Mouse (Mus musculus) c-Kit-positive CD71-positive TER-119-negative erythroid progenitor cells, embryonic 14.5 days (primary cell): ENCODE data around the gene Fibcd1.

Experiments
- DNase-seq: peaks from one replicate; pipeline ENCODE4 v3.0.0-alpha.2; 2013; ENCODE audit warnings: low read depth

Gene Fibcd1

GRCm38 (mm10) chr2:31845896-31846691 lies at the start of gene Fibcd1:
Fibcd1 (minus strand) TSS chr2:31846005.
- DNase-seq = no peak

GRCm38 (mm10) chr2:31894221-31894870 lies 48.5 kb upstream of the Fibcd1 start:
- no peak for DNase-seq

GRCm38 (mm10) chr2:31893110-31893669 lies 47.4 kb upstream of the Fibcd1 start:
- no peak for DNase-seq

- DNase-seq = no peak
Observed at GRCm38 (mm10) chr2:31891219-31891618, 45.4 kb upstream of the Fibcd1 start.

- no peak for DNase-seq
Observed at GRCm38 (mm10) chr2:31888871-31889270, 43.1 kb upstream of the Fibcd1 start.

- DNase-seq = no peak
Observed at GRCm38 (mm10) chr2:31887030-31887429, 41.2 kb upstream of the Fibcd1 start, which contains the start of gene Lamc3. Lamc3 (plus strand) TSS chr2:31887291.

- no peak for DNase-seq
Observed at GRCm38 (mm10) chr2:31884806-31885205, 39.0 kb upstream of the Fibcd1 start.

- no peak for DNase-seq
Observed at GRCm38 (mm10) chr2:31883061-31883460, 37.3 kb upstream of the Fibcd1 start.

- DNase-seq = no peak
Observed at GRCm38 (mm10) chr2:31880868-31881267, 35.1 kb upstream of the Fibcd1 start.

GRCm38 (mm10) chr2:31878610-31879009 lies 32.8 kb upstream of the Fibcd1 start:
- no peak for DNase-seq

GRCm38 (mm10) chr2:31876446-31876845 lies 30.6 kb upstream of the Fibcd1 start:
- no peak for DNase-seq

GRCm38 (mm10) chr2:31874290-31874855 lies 28.6 kb upstream of the Fibcd1 start:
- DNase-seq = no peak

GRCm38 (mm10) chr2:31870683-31871082 lies 24.9 kb upstream of the Fibcd1 start:
- no peak for DNase-seq

GRCm38 (mm10) chr2:31869692-31870091 lies 23.9 kb upstream of the Fibcd1 start:
- no peak for DNase-seq

GRCm38 (mm10) chr2:31868538-31869164 lies 22.8 kb upstream of the Fibcd1 start:
- no peak for DNase-seq

- no peak for DNase-seq
Observed at GRCm38 (mm10) chr2:31867773-31868537, 22.1 kb upstream of the Fibcd1 start.

GRCm38 (mm10) chr2:31865794-31866193 lies 20.0 kb upstream of the Fibcd1 start:
- DNase-seq = no peak

GRCm38 (mm10) chr2:31865322-31865721 lies 19.5 kb upstream of the Fibcd1 start:
- DNase-seq = no peak

- DNase-seq = no peak
Observed at GRCm38 (mm10) chr2:31864891-31865290, 19.1 kb upstream of the Fibcd1 start.

- DNase-seq = no peak
Observed at GRCm38 (mm10) chr2:31863766-31864165, 18.0 kb upstream of the Fibcd1 start.

- DNase-seq = no peak
Observed at GRCm38 (mm10) chr2:31862919-31863318, 17.1 kb upstream of the Fibcd1 start.

- no peak for DNase-seq
Observed at GRCm38 (mm10) chr2:31858500-31858899, 12.7 kb upstream of the Fibcd1 start.
